Mouse (Mus musculus) frontal cortex, postnatal 14 days (tissue): ENCODE measurements around the gene Ppp6r3.

Source experiments
- DNase-seq, 2 experiments: peaks; one replicate each; pipeline ENCODE4 v3.0.0; 2022; ENCODE audit warnings: low spot score in 2 of 2

The Ppp6r3 gene

DNA sequence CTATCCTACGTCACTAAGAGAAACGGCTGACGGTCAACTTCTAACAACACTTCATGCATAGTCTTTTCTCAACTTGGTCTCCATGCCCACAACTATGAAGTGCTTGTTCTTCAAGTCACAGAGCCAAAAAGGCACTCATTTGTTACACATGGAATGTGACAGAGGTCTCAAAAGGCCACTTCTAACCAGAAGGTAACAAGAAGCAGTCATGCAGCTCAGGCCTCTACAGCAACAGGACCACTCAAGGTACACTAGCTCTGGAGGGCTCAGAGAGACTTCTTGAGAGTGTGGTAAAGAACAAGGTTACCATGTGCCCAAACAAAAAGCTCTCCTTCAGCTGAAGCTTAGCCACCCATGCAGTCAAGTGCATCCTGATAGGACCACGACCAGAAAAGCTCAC is 46.9 kb downstream of the Ppp6r3 start:
- DNase-seq = no peak

DNA sequence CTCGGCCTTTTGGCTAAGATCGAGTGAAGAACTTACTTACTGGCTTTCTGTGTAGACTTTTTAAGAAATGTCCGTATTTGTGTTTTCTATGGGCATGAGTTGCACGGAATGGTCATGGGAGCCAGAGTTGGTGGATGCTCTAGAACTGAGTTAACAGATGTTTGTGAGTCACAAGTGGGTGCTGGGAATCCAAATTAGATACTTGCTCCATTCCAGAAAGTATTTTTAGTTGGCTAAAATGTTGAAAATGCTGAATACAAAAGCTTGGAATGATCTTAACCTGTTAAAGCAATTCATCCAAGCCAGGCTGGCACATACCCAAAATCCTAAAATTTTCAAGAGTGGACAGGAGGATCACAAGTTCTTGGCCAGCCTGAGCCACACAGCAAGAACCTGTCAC is 48.0 kb downstream of the Ppp6r3 start:
- no peak for DNase-seq

DNA sequence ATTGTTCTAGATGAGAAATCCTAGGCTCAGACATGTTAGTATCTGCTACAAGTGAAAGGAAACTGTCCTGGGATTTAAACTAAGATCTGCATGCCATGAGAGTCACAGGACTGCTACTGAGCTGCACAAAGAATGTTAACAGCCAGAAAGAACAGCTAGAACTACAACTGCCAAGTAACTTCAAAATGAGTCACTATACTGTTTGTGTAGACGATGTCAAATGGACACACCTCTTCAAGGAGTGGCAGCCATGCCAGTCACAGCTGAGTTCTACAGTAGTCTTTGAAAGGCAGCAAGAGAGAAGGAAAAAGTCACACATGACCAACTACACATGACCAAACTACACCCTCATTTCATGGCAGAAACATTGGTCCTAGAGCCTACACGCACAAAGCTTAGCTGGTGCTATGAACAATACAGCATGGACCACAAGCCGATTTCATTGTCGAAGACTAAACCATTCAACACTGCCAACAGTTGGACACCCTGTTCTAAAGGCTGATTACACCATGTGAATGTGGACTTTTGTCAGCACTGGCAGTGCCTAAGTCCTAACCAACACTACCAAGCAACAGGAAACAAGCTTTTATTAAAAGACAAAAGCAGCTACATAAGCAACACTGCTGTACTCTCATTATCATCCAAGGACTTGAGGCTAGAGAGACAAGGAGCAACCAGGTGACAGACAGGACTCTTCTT is 55.9 kb downstream of the Ppp6r3 start:
- DNase-seq = no peak

DNA sequence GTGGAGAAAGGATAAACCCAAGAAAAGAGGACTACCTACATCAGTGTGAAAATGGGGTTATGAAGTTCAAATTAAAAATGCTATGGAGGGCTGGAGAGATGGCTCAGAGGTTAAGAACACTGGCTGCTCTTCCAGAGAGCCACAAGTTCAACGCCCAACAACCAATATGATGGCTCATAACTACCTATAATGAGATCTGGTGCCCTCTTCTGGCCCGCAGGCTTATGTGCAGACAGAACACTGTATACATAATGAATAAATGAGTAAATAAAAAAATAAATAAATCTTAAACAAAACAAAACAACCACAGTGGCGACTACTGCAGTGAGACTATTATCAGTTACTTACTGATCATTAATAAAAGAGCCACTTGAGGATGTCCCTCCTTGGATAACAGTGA is 78.3 kb downstream of the Ppp6r3 start:
- DNase-seq = no peak

DNA sequence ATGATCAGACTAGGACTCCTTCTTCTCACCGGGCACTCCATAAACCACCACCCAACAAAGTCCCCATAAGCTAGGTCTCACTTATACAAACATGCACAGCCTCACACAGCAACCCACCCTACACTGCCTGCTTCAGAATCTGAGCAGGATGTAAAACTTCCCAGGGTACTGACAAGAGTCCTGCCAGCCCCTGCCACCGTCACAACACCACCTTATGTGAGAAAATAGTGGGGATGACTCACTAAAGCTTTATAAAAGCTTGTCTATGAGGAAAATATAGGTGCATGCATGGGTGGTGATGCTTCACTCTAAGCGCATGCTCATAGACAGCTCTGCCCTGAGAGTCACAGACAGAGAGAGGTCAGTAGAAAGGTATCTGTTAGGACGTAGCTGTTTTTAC is 85.7 kb downstream of the Ppp6r3 start:
- DNase-seq = no peak

DNA sequence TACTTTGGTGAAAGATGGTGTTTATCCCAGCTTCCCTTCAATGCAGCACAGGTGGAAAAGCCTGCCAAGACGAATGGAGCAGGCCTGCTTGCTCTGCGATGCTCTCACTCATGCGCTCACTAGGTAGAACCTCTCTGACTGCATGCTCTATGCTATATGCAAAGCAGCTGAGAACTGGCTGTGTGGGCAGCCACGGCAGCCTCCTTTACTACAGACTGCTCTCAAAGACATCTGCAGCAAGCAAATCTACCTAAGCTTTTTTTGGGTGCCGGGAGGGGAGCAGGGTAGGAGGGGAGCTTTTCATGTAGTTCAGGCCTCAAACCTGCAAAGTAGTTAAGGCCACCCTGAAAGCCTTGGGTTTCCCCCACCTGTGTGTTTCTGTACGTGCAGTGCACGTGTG is 92.7 kb downstream of the Ppp6r3 start:
- no peak for DNase-seq

DNA sequence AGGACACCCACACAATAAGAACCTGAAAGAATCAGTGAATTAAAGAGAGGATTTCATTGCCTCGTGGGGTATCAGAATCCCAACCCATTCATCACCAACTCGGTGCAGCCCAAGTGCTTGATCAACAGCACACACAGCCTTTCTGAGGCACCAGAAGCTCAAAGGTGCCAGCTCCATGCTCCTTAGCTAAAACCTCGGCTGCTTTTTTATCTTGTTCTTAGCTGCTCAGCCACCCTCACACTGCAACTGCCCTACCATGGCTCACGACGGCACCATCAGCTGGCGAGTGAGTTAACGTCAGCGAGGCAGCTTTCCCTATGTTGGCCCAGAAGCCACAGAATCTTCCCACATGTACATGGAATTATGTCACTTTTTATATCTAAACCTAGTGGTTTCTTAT is 95.4 kb downstream of the Ppp6r3 start:
- DNase-seq = no peak

DNA sequence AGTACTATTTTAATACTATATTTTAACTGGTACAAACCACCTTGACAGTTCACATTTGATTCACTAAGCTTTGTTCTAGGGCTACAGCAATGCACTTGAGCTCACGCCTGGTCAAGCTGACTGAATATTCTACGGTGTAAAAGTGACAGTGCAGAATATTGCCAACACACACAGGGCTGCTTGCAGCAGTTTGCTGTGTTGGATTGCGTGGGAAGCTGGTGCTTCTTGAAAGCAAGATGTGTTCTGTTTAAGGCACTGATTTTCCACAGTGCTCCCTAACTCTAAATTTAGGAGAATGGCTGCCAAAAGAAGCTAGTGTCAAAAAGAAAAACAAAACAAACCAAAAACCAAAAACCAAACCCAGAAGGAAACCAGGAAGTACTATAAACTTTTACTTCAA is 98.6 kb downstream of the Ppp6r3 start:
- DNase-seq = no peak

DNA sequence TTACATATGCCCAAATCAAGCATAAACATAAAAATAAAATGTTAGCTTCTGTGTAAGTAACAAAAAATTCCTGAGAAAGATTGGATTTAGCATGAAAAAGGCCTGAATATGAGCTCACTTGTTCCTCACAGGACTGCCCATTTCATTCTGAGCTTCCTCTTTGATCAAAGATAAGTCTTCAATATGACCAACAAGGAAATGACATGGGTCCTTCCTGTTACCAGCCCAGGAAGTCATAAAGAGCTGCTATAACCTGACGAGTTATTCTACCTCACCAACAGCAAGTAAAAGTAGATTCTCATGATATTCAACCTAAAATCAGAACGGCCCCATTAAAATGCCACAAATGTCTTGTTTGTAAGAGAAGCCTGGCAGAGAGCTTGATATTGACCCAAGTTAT is 104.3 kb downstream of the Ppp6r3 start:
- DNase-seq = no peak

DNA sequence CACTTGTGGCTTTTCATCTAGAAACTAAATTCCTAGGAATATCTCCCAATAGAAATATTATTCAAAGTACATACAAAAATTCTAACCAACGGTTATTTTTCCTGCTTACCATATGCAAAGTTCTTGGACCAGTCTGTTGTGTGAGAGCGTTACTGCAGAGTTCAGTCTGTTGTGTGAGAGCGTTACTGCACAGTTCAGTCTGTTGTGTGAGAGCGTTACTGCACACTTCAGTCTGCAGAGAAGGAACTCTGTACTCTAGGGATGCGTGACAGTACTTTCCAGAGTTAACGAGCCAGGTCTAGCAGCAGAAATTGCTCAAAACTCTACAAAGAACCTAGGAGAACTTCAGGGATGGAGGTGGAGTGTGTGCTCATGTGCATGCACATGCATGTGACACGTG is 108.0 kb downstream of the Ppp6r3 start:
- DNase-seq = no peak

DNA sequence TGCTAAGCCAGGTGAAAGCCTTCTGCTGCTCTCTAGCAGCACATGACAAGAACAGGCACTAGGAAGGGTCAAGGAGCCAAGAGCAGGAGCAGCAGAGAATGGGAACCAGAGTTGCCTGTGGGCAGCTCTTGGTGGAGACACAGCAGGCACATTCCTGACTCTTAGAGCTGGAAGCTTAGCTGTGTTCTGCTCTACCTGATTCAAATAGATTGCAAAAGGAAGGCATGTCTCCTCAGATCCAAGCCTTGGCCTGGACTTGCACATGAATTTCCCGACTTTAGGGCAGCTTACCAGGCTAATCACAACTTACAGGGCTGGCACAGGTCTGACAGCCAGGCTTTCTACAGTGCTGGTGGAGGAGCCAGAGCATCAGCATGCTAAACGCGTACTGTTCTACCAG is 115.6 kb downstream of the Ppp6r3 start:
- DNase-seq = no peak

DNA sequence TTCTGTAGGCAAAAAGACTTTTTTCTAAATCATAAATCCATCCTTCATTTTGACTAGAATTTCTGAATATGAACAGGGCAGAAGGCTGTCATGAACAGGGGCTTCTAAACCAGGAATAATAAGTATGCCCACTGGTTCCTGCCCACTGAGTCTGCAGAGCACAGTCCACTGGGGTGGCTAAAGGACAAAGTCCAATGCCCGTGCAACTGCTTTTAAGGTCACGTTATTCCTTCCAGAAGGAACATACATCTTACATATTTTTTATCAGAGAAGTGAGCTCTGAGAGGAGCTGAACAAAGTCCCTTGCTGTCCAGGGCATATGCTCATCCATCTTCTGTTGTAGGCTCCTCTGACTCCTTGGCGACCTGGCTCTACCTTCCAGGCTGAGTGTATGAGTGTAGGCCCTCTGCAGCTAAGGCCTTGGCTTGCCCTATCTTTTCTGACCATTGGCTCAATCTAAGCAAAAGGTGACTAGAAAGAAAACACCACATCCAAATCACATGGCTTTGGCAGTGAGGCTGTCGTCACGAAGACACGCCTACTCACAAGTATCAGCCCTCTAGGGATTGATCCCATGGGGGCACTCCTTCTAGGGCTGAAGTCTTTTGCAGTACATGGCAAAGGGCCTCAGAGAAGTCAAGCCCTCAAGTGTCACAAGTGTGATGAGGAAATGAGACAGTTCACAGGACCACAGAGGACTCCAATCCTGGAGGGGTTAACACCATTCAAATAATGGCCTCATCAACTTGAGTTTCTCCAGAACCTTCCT is 117.0 kb downstream of the Ppp6r3 start:
- DNase-seq = no peak

DNA sequence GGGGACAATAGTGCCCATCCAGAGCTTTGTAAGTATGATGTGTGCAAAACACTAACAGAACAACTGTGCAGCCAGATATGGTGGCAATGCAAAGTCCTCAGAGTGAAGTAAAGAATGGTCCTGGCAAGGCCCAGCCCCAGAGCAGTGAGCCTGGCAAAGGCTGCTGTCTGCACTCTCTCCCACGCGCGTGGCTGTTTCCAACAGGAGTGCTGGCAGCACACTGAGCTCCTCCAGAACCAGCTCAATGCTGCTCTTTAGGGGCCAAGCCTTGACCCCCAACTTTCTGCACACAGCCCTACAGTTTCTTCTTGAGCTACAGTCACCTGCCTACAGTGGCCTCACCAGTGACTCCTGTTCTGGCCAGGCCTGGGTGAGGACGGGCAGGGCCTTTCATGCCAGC is 117.8 kb downstream of the Ppp6r3 start:
- DNase-seq = no peak

DNA sequence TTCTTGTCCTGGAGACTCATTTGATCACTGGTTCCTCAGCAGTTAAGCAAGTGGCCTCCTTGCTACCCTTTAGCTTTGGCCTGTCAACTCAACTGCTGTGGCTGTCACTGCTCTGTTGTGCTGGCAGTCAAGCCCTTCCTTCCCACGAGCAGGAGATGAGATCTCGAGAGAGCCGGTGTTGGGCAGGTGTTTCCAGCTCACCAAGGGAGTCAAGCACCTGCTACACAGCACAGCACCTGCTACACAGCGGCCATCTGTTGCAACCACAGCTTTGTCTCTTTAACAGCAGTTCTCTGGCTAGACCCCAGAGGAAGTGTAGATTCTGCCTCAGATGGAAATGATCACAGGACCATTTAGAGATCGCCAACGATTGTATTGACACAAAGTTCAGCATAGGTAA is 123.9 kb downstream of the Ppp6r3 start:
- no peak for DNase-seq

DNA sequence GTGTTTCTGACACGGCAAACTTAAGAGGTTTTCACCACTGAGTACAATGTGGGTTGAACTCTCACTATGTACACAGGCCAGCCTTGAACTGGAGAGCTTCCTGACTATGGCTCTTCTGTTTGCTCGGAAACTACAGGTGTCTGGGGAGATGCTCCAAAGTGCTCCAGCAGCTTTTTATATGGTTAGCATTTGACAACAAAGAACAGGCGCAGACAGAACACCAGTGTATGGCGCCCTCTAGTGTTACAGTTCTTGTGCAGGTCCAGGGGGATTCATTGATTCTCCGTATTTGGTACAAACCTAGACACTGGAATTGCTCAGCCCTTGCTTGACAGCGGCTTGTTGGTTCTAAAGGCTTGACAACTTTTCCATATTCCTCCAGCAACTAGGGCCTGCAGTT is 124.4 kb downstream of the Ppp6r3 start:
- DNase-seq = peak; percentile 32 to 66

DNA sequence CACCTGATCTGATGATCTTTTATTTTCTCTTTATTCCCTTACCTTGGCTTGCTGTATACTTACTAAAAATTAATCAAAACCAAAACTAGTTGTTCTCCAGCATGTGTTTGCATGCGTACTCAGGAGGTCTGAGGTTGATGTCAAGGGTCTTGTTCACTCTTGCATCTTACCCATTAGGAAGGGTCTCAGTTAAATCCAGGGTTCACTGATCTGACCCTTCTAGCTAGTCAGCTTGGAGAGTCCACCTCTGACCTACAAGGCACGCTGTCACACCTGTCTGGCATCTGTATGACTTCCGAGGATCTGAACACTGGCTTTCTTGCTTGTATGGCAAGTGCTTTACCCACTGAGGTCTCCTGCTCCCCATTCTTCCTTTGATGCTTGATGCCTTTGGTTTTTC is 124.8 kb downstream of the Ppp6r3 start:
- no peak for DNase-seq

DNA sequence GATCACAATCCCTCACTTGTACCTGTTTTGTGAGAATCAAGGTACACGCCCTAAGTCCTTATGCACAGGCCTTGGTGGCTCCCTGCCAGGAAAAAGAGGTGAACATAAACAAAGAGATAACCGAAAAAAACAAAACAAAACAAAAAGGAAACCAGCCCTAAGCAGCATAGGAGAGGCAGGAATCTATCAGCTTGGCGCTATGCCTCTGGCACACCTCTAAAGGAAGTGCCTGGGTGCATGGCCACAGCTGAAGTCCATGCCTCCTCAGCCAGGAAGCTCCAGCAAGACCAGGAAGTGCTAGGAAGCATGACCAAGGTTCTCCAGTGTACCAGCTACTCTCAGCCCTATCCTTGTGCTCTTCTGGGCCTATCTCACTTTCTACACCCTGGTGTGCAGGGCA is 126.3 kb downstream of the Ppp6r3 start:
- no peak for DNase-seq

DNA sequence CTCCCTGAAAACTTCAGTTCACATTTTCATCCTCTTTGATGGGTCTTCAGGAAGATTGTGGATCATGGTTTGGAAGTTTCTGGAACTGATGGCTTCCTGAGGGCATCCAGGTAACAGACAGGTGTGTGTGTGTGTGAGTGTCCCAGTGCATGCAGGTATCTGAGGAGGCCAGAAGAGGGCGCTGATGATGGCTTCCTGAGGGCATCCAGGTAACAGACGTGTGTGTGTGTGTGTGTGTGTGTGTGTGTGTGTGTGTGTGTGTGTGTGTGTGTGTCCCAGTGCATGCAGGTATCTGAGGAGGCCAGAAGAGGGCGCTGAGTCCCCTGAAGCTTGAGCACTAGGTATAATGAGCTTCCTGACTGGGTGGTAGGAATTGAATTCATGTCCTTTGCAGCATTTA is 128.2 kb downstream of the Ppp6r3 start:
- DNase-seq = no peak

DNA sequence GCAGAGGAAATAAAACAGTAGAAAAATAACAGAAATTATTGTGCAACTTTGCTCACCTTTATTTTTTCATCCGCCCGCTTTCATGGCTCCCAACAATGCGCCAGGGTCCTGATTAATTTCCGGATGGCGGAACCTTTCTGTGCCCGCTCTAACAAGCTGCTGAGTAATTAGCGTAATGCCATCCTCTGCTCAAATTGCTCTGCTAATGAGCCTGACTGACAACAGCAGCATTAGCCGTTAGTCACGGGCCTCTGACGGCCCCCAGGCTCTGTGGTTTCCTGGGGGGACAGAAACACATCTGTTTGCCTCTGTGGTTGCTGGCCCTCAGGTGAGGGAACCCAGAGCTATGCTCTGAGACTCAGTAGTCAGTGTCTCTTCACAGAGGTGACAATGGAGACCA is 134.5 kb downstream of the Ppp6r3 start:
- DNase-seq = no peak

DNA sequence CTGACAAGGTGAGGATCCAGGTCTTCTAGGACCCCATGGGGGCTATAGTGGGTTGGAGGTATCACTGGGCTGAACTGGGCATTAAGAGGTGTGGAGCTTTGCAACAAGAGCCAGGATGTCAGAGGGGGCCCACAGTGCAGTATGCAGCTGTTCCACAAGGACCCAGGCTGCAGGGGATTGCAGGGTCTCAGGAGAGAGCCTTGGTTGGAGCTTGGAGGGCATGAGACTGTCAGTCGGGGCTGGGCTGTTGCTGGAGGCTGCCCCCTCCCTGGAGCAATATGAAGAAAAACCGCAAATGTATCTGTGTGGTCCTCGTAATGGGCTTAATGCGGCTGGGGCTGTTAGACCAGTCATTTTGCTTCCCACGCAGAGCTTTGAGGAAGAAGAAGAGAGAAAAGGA is 134.9 kb downstream of the Ppp6r3 start:
- no peak for DNase-seq

DNA sequence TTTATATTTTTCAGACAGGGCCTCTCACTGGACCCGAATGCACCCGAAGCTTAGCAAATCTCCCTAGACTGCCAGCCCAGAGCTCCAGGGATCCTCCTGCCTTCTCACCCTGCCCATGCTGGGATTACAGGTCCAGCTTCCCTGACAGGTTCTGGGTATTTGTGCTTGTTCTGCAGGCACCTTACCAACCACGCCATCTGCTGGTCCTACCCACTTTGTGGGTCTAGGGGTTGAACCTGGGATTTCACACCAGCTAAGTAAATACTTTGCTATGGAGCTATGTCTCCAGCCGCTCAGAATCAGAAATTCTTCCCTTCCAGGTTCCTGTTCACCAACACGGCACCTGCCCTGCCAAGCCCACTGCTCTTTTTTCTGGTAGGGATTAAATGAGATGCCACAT is 137.6 kb downstream of the Ppp6r3 start:
- DNase-seq = no peak

DNA sequence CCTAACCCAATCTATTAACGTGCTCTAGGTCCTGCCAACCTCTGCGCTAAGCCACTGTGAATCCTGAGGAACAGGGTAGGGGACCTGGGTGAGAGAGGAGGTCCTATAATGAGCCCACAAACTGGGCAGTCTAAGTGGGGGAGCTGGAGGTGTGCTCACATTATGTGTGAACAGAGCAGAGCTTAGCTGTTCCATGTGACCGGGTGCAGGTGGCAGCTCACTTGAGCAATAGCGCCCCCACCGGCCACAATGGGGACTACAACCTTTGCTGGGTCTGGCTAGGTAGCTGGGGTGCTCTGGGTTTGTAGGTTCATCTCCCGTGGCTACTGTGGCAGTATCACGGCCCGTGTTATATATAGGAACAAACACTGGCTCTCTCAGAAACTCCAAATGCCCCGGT is 138.7 kb downstream of the Ppp6r3 start:
- DNase-seq = no peak

DNA sequence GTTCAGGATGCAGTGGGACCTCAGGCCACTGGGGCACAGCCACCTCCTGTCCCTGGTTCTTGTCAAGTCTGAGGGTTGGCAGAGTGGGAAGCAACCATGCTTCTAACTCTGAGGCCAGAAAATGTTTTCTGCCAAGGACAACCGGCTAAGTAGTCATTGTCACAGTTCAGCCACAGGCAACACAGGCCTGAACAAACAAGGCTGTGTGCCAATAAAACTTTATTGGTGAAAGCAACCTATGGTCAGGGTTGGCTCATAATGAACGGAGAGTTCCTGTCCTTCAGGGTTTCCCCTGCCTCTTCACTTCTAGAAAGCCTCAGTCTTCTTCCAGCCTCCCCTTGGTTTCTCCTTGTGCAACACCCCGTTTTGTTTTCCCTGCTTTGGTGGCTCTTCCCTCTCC is 139.7 kb downstream of the Ppp6r3 start:
- DNase-seq = no peak

DNA sequence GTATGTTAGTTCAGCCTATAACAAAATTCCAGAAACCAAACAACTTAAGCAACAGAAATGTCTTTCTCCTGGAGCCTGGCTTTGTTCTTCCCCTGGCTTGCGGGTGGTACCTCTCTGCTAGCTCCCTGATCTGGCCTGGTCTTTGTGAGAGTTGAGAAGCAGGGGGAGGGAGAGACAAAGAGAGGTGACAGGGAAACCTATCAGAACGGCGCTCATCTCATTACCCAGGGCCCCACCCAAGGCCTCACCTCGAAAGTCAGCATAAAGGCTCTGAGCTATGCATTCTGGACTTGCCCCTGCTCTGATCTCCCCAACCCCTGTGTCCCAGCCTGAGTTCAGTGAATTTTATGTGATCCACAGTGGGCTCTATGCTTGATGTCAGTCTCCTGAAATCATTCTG is 140.9 kb downstream of the Ppp6r3 start:
- no peak for DNase-seq
